Mouse (Mus musculus): ENCODE measurements around the gene Slc16a1.

The Slc16a1 gene

GRCm38 (mm10) chr3:104638403-104638779, at the start of gene Slc16a1:
Slc16a1 (plus strand) TSS chr3:104638668.
- peak; percentile 79 to 84 for DNase-seq (ENCODE audit: low spot score in 2 of 2)

- no peak for DNase-seq (ENCODE audit: low spot score in 2 of 2)
These were observed 41.9 kb upstream of the Slc16a1 start for GRCm38 (mm10) chr3:104596451-104597134.

GRCm38 (mm10) chr3:104597135-104597764, 41.2 kb upstream of the Slc16a1 start:
- peak; percentile 77 to 88 for DNase-seq (ENCODE audit: low spot score in 2 of 2)

- DNase-seq (ENCODE audit: low spot score in 2 of 2) = no peak
These were observed 38.9 kb upstream of the Slc16a1 start for GRCm38 (mm10) chr3:104599296-104600150.

- no peak for DNase-seq (ENCODE audit: low spot score in 2 of 2)
These were observed 37.8 kb upstream of the Slc16a1 start for GRCm38 (mm10) chr3:104600691-104601090.

GRCm38 (mm10) chr3:104601680-104602079, 36.8 kb upstream of the Slc16a1 start:
- DNase-seq (ENCODE audit: low spot score in 2 of 2) = no peak

GRCm38 (mm10) chr3:104609690-104610380, 28.6 kb upstream of the Slc16a1 start:
- no peak for DNase-seq (ENCODE audit: low spot score in 2 of 2)

GRCm38 (mm10) chr3:104610453-104611230, 27.8 kb upstream of the Slc16a1 start:
- DNase-seq (ENCODE audit: low spot score in 2 of 2) = no peak

- DNase-seq (ENCODE audit: low spot score in 2 of 2) = no peak
These were observed 26.5 kb upstream of the Slc16a1 start for GRCm38 (mm10) chr3:104611951-104612350.

- no peak for DNase-seq (ENCODE audit: low spot score in 2 of 2)
These were observed 25.4 kb upstream of the Slc16a1 start for GRCm38 (mm10) chr3:104613102-104613501.

GRCm38 (mm10) chr3:104614081-104614480, 24.4 kb upstream of the Slc16a1 start:
- DNase-seq (ENCODE audit: low spot score in 2 of 2) = no peak

GRCm38 (mm10) chr3:104615216-104615615, 23.3 kb upstream of the Slc16a1 start:
- DNase-seq (ENCODE audit: low spot score in 2 of 2) = no peak

GRCm38 (mm10) chr3:104616155-104616554, 22.3 kb upstream of the Slc16a1 start:
- peak in 1 of 2 experiments; percentile 18 for DNase-seq (ENCODE audit: low spot score in 2 of 2)

- DNase-seq (ENCODE audit: low spot score in 2 of 2) = no peak
These were observed 16.6 kb upstream of the Slc16a1 start for GRCm38 (mm10) chr3:104621841-104622240.

GRCm38 (mm10) chr3:104629810-104630209, 8.7 kb upstream of the Slc16a1 start:
- no peak for DNase-seq (ENCODE audit: low spot score in 2 of 2)

- no peak for DNase-seq (ENCODE audit: low spot score in 2 of 2)
These were observed 7.5 kb upstream of the Slc16a1 start for GRCm38 (mm10) chr3:104630941-104631340.

- no peak for DNase-seq (ENCODE audit: low spot score in 2 of 2)
These were observed 5.8 kb upstream of the Slc16a1 start for GRCm38 (mm10) chr3:104632560-104633162.

- no peak for DNase-seq (ENCODE audit: low spot score in 2 of 2)
These were observed 2.0 kb upstream of the Slc16a1 start for GRCm38 (mm10) chr3:104636491-104636890.

GRCm38 (mm10) chr3:104637427-104638402, 753 bp upstream of the Slc16a1 start:
- peak; percentile 25 to 40 for DNase-seq (ENCODE audit: low spot score in 2 of 2)

Measured in frontal cortex, postnatal 14 days (tissue).